Mouse (Mus musculus) left cerebral cortex, postnatal 36 days (tissue): Measurements from ENCODE around the gene Ccdc146. TPM values are rescaled to one million over a fixed set of nuclear protein-coding genes. Genes with fewer than 3 reads are reported as not detected.

ENCODE experiments used
- DNase-seq, 2 experiments: peaks; one replicate each; pipeline ENCODE4 v3.0.0; 2021 to 2022; ENCODE audit warnings: low spot score in 2 of 2, mixed read lengths in 1 of 2
- intact Hi-C: fragments of 180-260 bp; cut with DNase I; formaldehyde crosslinking; loops from one replicate; pipeline ENCODE4 v1.15.1; 2025
- total RNA-seq, 2 experiments: library from RNA; stranded (reverse); gene quantifications; 2 replicates each; pipeline ENCODE4 v1.2.3; 2021

The Ccdc146 gene
- total RNA-seq, 2 experiments from 2014 or later: 0.29 to 0.35 TPM

GRCm38 (mm10) chr5:21391616-21392384 lies 32.7 kb downstream of the Ccdc146 start:
- no peak for DNase-seq
- intact Hi-C loops: no loop called here

- intact Hi-C loops: no loop called here
- no peak for DNase-seq
These were observed 35.6 kb downstream of the Ccdc146 start for GRCm38 (mm10) chr5:21388855-21389254.

GRCm38 (mm10) chr5:21387340-21387739 lies 37.1 kb downstream of the Ccdc146 start:
- intact Hi-C loops: no loop called here
- no peak for DNase-seq

GRCm38 (mm10) chr5:21386432-21386831 lies 38.0 kb downstream of the Ccdc146 start:
- intact Hi-C loops: no loop called here
- no peak for DNase-seq

GRCm38 (mm10) chr5:21384976-21385375 lies 39.5 kb downstream of the Ccdc146 start:
- DNase-seq: no peak
- intact Hi-C loops: no loop called here

- intact Hi-C loops: no loop called here
These were observed 40.1 kb downstream of the Ccdc146 start for GRCm38 (mm10) chr5:21384252-21384960.

GRCm38 (mm10) chr5:21383392-21384251 lies 40.9 kb downstream of the Ccdc146 start:
- no peak for DNase-seq
- intact Hi-C loops: no loop called here

More at GRCm38 (mm10) chr5:21384252-21384960, 40.1 kb downstream of the Ccdc146 start:
- DNase-seq: no peak

- DNase-seq: no peak
These were observed 41.8 kb downstream of the Ccdc146 start for GRCm38 (mm10) chr5:21382678-21383077.

GRCm38 (mm10) chr5:21381986-21382385 lies 42.5 kb downstream of the Ccdc146 start:
- no peak for DNase-seq
- intact Hi-C loops: no loop called here

More at GRCm38 (mm10) chr5:21382678-21383077, 41.8 kb downstream of the Ccdc146 start:
- intact Hi-C loops: no loop called here

GRCm38 (mm10) chr5:21378397-21378796 lies 46.1 kb downstream of the Ccdc146 start:
- DNase-seq: no peak
- intact Hi-C loops: no loop called here

- no peak for DNase-seq
- intact Hi-C loops: no loop called here
These were observed 47.5 kb downstream of the Ccdc146 start for GRCm38 (mm10) chr5:21376935-21377334.

GRCm38 (mm10) chr5:21373180-21373518 lies 51.3 kb downstream of the Ccdc146 start:
- no peak for DNase-seq
- intact Hi-C loops: no loop called here

GRCm38 (mm10) chr5:21372493-21373179 lies 51.8 kb downstream of the Ccdc146 start, which contains the start of gene Fgl2:
Fgl2 (plus strand) TSS chr5:21372642.
- peak; percentile 24 to 32 for DNase-seq
- intact Hi-C loops: no loop called here

GRCm38 (mm10) chr5:21371920-21372319 lies 52.6 kb downstream of the Ccdc146 start:
- intact Hi-C loops: no loop called here
- no peak for DNase-seq

GRCm38 (mm10) chr5:21370218-21370947 lies 54.1 kb downstream of the Ccdc146 start:
- intact Hi-C loops: no loop called here
- no peak for DNase-seq

- intact Hi-C loops: no loop called here
These were observed 57.0 kb downstream of the Ccdc146 start for GRCm38 (mm10) chr5:21367514-21367913.

GRCm38 (mm10) chr5:21366338-21367053 lies 58.0 kb downstream of the Ccdc146 start:
- no peak for DNase-seq
- intact Hi-C loops: no loop called here

More at GRCm38 (mm10) chr5:21367514-21367913, 57.0 kb downstream of the Ccdc146 start:
- no peak for DNase-seq

- no peak for DNase-seq
- intact Hi-C loops: no loop called here
These were observed 61.1 kb downstream of the Ccdc146 start for GRCm38 (mm10) chr5:21363343-21363742.
